Comparison of ENCODE assay signal across 9 mouse cellular contexts in the genomic region with DNA sequence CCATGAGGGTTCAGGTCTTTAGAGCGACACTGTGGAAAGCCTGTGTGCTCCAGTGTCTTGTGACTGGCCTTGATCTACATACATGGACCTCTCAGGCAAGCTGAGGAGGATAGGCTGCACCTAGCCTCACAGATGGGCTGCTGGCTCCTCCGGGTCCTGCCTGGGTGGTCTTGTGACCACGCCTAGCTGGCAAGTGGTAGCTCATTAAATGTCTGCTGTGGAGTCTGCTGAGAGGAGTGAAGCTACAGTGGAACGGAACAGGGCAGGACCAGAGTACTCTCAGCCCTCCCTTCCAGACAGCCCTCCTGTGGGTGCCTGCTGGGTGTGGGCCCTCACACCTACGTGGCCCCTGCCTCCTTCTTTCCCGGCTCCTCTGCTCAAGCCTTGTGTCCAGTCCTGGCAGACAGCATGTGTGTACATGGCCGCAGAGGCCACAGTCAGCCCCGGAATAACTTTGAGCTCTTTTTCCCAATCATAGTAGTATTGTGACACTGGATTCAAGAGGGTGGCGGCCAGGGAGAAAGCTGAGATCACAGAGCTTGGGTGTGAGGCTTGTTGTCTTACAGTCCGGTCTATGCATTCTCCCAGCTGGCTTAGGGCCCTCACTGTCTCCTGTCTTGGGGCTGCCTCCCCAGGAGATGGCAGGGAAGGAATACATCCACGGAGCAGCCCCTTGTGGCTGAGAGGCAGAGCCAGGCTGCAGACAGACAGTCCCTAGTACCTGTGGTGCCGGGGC.
DNase-seq lines count a peak whose midpoint lies in the region; ATAC-seq lines count a peak whose summit lies in the region.
"Had no signal": no experiment of that assay in that cellular context is flagged by ENCODE, and none has a peak within 500 bp of the region (broad histone marks: within the 10 kb centered on the region; RNA-seq: fewer than 3 reads in every experiment).

No protein-coding gene starts in this region.

- 0 out of 2 replicates have a peak overlapping the region, but pooled peaks have one; percentile 11 for H3K27ac ChIP-seq in heart, embryonic 16.5 days (ENCODE audit: low read length)
- peak overlapping the region; percentile 9 for H3K27ac ChIP-seq in intestine, embryonic 16.5 days (ENCODE audit: low read length)

- H3K27me3 ChIP-seq in heart, embryonic 16.5 days (ENCODE audit: control insufficient read depth, insufficient read depth, low read length) = no peaks in the 10 kb centered on the region
- H3K27me3 ChIP-seq in intestine, embryonic 16.5 days (replicated peaks; ENCODE audit: control insufficient read depth, insufficient read depth, low read length) = no peaks in the 10 kb centered on the region

- H3K4me3 ChIP-seq in heart, embryonic 16.5 days (ENCODE audit: low read length) = no peak overlapping the region
- H3K4me3 ChIP-seq in intestine, embryonic 16.5 days (ENCODE audit: low read length) = no peak overlapping the region
- H3K4me3 ChIP-seq: myocyte had no signal

- no peak for DNase-seq in heart, adult 8-10 months (ENCODE audit: low spot score)
- DNase-seq in retina, postnatal 1 day = peak; percentile 70
- no peak for DNase-seq in retina, embryonic 14.5 days (ENCODE audit: low spot score)
- no peak for DNase-seq in left cerebral cortex, adult 11 months (ENCODE audit: low spot score)
- DNase-seq: kidney, adult 9 months had no signal

- no peak for ATAC-seq in heart, embryonic 16.5 days (replicated peaks; ENCODE audit: extremely low read depth, insufficient read depth, low FRiP score)
- ATAC-seq in intestine, embryonic 16.5 days = peak; percentile 26; the same call in 1 of the 2 replicates
- ATAC-seq in CD4-positive, CD25-positive, alpha-beta regulatory T cell, adult 4 months = no peak

- no peaks in the 10 kb centered on the region for H3K9me3 ChIP-seq in heart, embryonic 16.5 days (replicated peaks; ENCODE audit: control insufficient read depth, low read length)
- no peaks in the 10 kb centered on the region for H3K9me3 ChIP-seq in intestine, embryonic 16.5 days (ENCODE audit: control insufficient read depth, low read length)

- peaks cover 39% of the 10 kb centered on the region for H3K4me1 ChIP-seq in heart, embryonic 16.5 days (ENCODE audit: control insufficient read depth, insufficient read depth, low read length)
- peaks cover 27% of the 10 kb centered on the region for H3K4me1 ChIP-seq in intestine, embryonic 16.5 days (ENCODE audit: control insufficient read depth, insufficient read depth, low read length)

- H3K9ac ChIP-seq in heart, embryonic 16.5 days (ENCODE audit: low read length) = no peak overlapping the region
- H3K9ac ChIP-seq in intestine, embryonic 16.5 days (ENCODE audit: low read depth, low read length) = peak overlapping the region; percentile 30; the same call in 1 of the 2 replicates

- peaks cover 28% of the 10 kb centered on the region for H3K36me3 ChIP-seq in heart, embryonic 16.5 days (ENCODE audit: control insufficient read depth, insufficient read depth)
- peaks cover 17% of the 10 kb centered on the region for H3K36me3 ChIP-seq in intestine, embryonic 16.5 days (ENCODE audit: control insufficient read depth, insufficient read depth, low read length)

- WGBS in heart, embryonic 16.5 days = 65% methylated on average over 12 of the region's 12 CpGs
- 57% methylated on average over 12 of the region's 12 CpGs for WGBS in intestine, embryonic 16.5 days

- H3K4me2 ChIP-seq in heart, embryonic 16.5 days (ENCODE audit: low read depth, low read length) = no peak overlapping the region
- H3K4me2 ChIP-seq in intestine, embryonic 16.5 days (ENCODE audit: low read depth, low read length) = no peak overlapping the region
